Mouse (Mus musculus) heart, adult 2 months (tissue): ENCODE measurements around the gene Gm42906.

Experiments used
- CTCF ChIP-seq: fragments of 200-600 bp; IDR thresholded peaks from 2 replicates; pipeline ENCODE4 v1.8.1; 2022; ENCODE audit warnings: antibody characterized with exemption, mild to moderate bottlenecking, moderate library complexity
- EP300 ChIP-seq: fragments of 200-500 bp; IDR thresholded peaks from 2 replicates; pipeline ENCODE4 v1.6.1; 2011; ENCODE audit warnings: low read depth, low read length, control low read depth; ENCODE audit not compliant: insufficient read depth
- POLR2A ChIP-seq: fragments of 200-500 bp; IDR thresholded peaks from 2 replicates; pipeline ENCODE4 v1.6.1; 2011; ENCODE audit warnings: mild to moderate bottlenecking, low read depth, low read length, control low read depth; ENCODE audit not compliant: insufficient read depth

DNA sequence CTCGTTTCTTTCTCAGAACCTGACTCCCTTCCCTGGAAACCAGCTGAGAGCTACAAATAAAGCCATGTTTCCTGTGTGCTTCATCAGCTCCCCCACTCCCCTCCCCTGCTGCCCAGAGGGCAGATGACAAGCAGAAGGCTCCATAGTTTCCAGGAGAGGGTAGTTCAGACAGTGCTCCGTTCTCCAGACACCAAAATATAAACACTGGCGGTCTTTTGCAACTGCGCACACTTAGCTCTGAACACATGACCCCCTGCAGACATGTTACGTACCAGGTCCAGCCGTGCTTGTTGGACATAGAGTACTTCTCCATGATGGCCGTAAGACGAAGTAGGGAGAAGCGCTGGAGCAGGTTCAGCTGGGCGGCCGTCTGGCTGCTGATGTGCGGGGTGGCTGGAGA is 367.5 kb downstream of the Gm42906 start:
- TF ChIP-seq CTCF (no peak), EP300 (no peak), POLR2A (no peak)
